Mouse (Mus musculus) telencephalon, adult 2 months (tissue): ENCODE data around the gene Gabbr2.

Experiments
- DNase-seq: peaks from one replicate; pipeline ENCODE4 v3.0.0-alpha.2; 2011; ENCODE audit warnings: low read depth, low spot score

Gabbr2 gene

DNA sequence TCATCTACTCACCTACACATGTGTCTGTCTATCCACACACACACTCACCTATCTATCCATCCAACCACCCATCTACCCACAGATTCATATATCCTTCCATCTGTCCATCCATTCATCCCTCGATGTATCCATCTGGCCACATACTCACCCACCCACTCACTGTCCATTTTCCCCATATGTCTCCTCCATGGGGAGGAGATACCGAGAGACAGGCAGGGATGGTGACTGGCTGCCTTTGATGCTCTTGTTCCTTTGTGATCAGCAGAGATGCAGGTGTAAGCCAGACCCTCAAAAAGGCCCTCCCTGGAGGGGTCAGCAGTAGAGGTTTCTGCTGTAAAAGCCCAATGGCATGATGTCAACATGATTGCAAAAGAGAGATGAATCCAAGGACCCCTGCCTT is 221.0 kb downstream of the Gabbr2 start:
- no peak for DNase-seq

DNA sequence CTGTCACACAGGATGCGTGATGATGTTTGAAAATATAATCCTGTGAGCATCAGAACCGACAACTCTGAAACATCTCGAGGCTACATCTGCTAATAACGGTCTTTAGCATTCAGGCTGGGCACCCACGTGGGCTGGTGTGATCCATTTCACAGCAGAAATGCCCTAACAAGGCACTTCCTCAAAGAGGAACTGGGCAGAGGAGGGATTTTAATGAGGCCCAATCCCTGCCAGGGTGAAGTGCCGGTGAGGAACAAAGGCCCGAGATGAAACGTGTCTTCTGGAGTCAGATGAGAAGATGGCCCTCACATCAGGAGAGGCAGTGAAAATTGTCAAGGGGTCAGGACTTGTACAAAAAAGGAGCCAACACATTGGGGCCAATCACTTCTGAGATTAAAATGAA is 221.6 kb downstream of the Gabbr2 start:
- DNase-seq, result no peak

DNA sequence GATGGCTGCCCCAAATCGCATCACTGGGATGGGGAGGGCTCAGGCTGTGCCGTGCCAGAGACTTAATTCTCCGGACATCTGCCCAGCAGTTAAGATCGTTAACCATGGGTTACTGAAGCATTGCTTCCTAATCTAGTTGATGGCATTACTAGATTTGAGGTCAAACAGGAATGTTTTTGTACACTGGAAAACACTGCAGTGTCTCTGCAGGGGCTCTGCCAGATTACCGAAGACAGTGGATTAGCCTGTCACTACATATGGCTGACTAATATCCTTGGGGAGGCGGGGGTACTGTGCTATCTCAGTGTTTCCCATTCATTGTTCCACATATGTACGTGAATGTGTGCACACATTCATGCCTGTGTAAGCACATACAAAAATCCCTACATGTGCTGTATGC is 225.3 kb downstream of the Gabbr2 start:
- no peak for DNase-seq

DNA sequence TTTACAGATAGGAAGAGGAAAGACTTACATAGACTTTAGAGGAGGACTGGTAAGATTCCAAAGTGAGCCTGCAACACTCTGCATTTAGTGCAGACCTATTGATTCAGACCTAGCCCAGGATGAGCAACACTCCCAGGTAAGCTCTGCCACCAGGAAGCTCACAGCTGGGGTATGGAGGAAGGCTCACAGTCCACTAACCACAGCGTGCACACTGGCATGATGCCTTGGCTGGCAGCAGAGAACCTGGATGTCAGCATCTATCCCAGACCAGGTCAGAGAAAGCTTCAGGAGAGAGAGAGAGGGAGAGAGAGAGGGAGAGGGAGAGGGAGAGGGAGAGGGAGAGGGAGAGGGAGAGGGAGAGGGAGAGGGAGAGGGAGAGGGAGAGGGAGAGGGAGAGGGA is 231.8 kb downstream of the Gabbr2 start:
- DNase-seq, result no peak

- DNase-seq, result no peak
Measured at GRCm38 (mm10) chr4:46758340-46759041, 233.2 kb downstream of the Gabbr2 start.

- DNase-seq, result no peak
Measured at GRCm38 (mm10) chr4:46754407-46755194, 237.1 kb downstream of the Gabbr2 start.

DNA sequence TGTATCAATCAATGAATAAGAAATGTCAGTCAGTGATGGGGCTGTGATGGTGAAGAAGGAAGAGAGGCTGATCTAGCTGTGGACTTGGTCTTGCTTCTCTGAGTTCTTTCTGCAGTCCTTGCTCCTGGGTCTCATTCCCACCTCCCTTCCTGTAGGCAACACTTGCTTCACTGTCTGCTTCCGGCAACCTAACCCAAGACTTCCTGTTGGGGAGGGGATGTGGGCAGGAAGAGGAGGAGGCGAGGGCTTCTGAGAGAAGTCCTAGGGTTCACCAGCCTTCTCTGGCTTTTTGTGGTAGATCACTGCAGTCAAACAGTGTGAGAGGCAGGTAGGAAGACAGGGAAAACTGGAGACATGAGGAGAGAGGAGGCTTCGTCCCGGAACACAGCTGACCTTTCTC is 239.4 kb downstream of the Gabbr2 start:
- DNase-seq, result no peak

GRCm38 (mm10) chr4:46749015-46749414 is 242.7 kb downstream of the Gabbr2 start:
- no peak for DNase-seq

- DNase-seq, result no peak
Measured at GRCm38 (mm10) chr4:46747007-46747746, 244.5 kb downstream of the Gabbr2 start.

- no peak for DNase-seq
Measured at GRCm38 (mm10) chr4:46745536-46745935, 246.1 kb downstream of the Gabbr2 start.

DNA sequence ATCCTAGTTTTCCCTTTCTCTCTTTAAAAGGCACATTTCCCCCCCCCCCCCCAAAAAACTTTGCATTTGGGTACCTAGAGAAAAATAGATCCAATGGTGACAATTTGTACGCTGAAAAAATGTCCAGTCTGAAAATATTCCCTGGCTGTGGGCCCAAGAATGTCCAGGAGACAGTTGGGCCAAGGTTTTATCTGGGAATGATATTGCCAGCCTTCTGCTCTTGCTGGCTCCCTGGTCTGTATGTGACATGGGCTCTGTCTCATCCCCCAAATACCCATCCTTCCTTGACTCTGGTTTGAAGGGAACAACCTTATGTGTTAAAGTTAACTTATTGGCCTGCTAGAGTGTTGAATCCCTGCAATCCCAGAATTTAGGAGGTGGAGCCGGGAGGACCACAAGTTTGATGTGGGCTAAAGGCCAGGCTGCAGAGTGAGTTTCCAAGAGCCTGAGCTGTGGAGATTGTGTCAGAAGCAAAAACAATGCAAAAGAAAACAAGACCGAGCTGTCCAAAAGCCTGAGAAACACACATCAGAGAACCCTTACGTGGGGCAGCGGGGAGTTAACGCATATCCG is 247.0 kb downstream of the Gabbr2 start:
- DNase-seq, result no peak

GRCm38 (mm10) chr4:46742601-46743000 is 249.1 kb downstream of the Gabbr2 start:
- no peak for DNase-seq

DNA sequence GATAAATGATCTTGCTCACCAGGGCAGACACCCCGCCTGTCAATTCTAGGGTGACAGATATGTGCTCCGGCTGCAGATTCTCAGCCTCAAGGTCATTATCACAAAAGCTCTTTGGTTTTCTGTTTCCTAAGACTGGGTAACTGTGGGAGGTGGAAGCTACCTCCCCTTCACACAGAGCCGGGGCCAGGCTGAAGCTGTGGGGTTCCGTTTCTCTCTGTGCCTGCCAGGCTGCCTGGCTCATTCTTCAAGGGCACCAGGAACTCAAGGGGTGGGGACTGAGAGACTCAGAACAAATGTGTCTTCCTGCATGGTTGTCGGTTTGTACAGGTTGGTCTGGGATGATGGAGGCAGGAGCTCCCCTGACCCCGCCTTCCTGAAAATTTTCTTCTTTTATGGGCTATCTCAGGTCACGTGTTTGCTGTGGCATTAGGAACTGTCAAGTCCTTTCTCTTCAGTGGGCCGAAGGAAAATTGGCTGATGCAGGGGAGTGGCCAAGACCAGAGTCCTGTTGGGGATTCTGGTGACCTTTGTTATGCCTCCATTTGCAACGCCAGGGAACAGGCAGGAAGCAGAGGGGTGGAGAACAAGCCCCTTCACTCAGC is 254.7 kb downstream of the Gabbr2 start:
- no peak for DNase-seq

- DNase-seq, result no peak
Measured at GRCm38 (mm10) chr4:46734906-46735305, 256.8 kb downstream of the Gabbr2 start.

DNA sequence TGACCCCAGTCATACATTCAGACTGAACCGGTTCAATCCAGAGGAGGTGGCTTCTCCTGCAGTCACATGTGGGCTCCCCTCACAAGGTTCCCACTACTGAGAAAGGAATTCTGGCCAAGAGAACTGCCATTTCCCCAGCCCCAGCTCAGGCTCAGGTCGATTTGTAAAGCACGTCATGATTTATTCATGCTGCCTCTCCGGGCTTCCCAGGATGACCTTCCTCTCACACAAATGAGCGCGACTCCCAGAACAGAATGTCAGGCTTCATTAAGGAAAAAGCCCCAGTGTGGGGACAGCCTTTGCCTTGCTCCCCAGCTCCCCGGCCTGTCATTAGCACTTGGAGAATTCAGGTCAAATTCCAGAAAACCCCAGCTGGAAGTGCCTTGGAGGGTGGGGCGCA is 260.1 kb downstream of the Gabbr2 start:
- no peak for DNase-seq

DNA sequence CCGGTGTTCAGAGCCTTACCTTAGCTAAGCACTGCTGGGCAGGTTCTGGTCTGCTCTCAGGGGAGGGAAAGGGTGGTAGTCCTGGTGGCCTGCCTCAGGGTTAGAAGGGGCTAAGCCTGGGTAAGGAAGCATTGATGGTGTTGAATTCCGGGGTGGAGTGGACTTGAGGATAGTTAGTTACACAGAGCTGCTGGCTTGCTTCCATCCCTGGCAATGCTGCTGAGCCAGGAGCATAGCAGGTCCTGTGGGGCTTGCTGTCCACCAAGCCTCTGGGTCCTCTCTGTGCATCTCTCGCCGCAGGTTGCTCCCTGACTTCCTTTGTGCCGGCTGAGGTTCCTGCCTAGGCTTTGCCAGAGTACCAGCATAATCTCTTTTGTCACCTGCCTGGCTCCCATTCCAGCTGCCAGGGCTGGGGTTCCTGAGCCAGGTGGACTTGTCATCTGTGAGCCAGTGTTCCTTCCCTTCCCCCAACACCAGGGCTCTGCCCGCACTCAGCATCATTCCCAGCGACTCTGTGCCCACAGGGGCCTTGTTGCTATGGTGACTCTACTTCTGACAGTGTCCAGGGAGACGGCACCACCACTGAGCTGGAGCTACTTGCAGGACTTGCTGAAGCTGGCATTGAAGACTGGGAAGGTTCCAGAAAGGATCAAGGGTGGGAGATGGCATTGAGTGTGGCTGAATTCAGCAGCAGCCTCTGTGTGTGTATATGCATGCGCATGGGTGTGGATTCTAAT is 262.2 kb downstream of the Gabbr2 start:
- DNase-seq, result no peak

- DNase-seq, result no peak
Measured at GRCm38 (mm10) chr4:46728231-46728630, 263.4 kb downstream of the Gabbr2 start.

DNA sequence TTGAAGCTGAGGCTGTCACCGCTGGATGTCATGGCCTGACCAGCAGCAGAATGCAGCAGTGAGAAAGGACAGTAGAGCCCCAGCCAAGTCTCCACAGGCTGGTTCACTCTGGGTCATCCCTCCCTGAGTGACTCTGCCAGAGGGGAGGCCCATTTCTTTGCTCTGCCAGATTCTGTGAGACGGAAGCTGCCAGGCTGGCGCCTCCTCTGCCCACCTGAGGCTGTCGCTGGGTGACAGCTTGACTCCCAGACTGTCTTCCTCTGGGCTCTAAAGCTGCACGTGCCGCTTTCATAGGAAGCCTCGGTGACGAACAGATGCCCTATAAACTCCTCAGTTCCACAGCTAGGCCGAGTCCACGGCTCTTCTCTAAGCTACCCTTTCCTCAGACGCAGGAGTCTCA is 264.5 kb downstream of the Gabbr2 start:
- DNase-seq, result no peak

DNA sequence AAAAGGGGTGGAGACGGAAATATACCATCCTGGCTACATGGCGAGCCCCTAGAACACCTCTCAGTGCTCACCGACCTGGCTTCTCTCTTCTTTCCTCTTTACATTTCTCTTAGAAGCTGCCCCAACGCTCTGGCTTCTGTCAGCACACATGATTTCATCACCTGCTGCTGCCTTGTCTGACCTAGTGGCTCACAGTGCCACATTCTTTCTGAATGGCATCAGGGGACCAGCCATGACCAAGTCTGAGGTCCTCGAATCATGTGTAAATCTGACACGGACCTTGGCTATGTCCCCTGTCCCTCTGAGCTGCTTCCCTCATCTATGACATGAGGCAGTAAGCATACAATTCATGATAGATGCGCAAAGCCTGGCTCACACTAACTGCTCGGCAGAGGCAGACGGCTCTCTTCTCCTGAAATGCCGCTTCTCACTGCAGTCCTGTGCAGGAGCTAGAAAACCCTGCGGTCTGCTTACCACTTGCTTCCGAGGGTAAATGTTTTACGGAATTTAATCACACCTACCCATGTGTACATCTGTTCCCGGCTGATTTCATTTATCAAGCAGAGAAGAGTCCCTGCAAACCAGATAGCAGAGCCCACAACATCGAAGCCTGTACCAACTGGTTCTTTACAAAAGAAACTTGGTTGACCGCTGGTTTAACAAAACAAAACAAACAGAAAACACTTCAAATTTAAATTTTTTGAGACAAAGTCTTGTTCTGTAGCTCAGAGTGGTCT is 270.7 kb downstream of the Gabbr2 start:
- no peak for DNase-seq

- DNase-seq, result no peak
Measured at GRCm38 (mm10) chr4:46720070-46720469, 271.6 kb downstream of the Gabbr2 start.
